Mouse (Mus musculus): ENCODE results near the gene Casp8. TPM values are rescaled to one million over a fixed set of nuclear protein-coding genes. Genes with fewer than 3 reads are reported as not detected.
"Not testable (repeated sequence)": the region's sequence is repeated elsewhere in the genome, so short reads cannot be mapped to it uniquely, and the experiment has no call there.

Gene Casp8
- polyA plus RNA-seq (2015; fragmentation: Nextera tagmentation; extraction: Ambion mirVana), result 18.4 and 18.7 TPM in 2 replicates

DNA sequence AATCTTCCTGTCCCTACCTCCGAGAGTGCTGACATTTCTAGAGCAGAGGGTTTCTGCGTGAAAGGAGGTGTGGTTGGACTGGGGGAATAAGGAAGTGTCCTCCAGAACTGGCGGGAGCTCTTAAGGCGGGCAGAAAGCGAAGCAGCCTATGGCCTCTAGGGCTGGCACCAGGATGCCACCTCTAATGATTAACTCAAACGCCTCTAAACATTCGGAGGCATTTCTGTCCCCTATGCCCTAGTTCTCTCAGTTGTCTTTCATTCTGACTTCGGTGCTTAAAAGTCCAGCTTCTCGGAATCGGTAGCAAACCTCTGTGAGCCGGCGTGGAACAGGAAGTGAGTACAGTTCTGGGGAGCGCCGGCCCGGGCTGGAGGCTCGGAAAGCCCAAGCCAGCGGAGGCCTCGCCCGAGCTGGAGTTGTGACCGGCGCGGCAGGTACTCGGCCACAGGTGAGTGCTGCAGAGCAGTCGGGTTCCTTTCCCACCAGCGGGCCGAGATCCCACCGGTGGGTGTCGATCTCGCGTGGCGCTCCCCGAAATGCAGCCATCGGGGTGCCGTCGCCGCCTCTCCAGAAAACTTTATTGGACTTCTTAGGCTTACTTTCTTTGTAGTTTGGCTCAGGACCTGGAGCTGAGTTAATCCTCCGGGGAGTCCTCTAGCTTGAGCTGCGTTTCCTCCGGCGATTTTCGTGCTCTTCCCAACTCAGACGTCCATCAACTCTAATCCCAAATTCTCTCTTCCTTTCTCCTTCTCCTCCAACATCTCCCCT lies at the start of gene Casp8:
Casp8 (plus strand) TSS at position 84 of the 768 bp plus-strand sequence.
- under 1% methylated on average over 42 of the region's 42 CpGs for WGBS
- Histone ChIP-seq H3K27me3 (replicated peaks) (no peaks in the 10 kb centered on the region), H3K9me3 (no peaks in the 10 kb centered on the region), H3K4me1 (peaks cover 10% of the 10 kb centered on the region), H3K4me3 (peak within 1 kb of the TSS; percentile 84), H3K27ac (replicated peaks) (peak within 1 kb of the TSS; percentile 75), H3K4me2 (peak within 1 kb of the TSS; percentile 88), H3K36me3 (peaks cover 8% of the 10 kb centered on the region), H3K9ac (peak within 1 kb of the TSS; percentile 93)
- peak; percentile 42; the same call in 1 of the 2 replicates for ATAC-seq (ENCODE audit: extremely low read depth, insufficient number of reproducible peaks, low FRiP score, low TSS enrichment)

DNA sequence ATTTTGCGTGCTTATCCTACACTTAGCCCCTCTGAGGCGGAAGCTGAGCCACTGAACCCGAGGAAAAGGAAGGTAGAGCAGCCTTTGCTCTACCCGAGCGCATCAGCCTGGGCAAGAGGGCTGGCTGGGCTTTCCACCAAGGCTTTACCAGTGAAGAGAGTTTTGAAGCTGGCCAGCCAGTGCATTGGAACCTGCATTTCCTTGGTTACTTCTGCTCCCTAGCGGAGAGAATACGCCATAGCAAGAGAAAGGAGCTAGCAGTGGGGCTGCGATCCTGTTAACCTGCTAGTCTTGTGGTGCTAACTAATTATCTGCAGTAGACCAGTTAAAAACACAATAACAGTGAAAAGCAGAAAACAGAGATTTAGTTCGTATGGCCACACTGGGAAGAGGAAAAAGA lies 48.3 kb upstream of the Casp8 start:
- peaks cover 75% of the 10 kb centered on the region for H3K36me3 ChIP-seq
- 65% methylated on average over 9 of the region's 9 CpGs for WGBS
- no peak for ATAC-seq (ENCODE audit: extremely low read depth, insufficient number of reproducible peaks, low FRiP score, low TSS enrichment)
- no peaks in the 10 kb centered on the region for H3K9me3 ChIP-seq
- H3K27me3 ChIP-seq (replicated peaks), result no peaks in the 10 kb centered on the region
- 0 out of 2 replicates have a peak, but pooled peaks cover 5% of the 10 kb centered on the region for H3K4me1 ChIP-seq
- H3K27ac ChIP-seq (replicated peaks), result no peak overlapping the region
- no peak overlapping the region for H3K4me2 ChIP-seq
- no peak overlapping the region for H3K9ac ChIP-seq
- no peak overlapping the region for H3K4me3 ChIP-seq

DNA sequence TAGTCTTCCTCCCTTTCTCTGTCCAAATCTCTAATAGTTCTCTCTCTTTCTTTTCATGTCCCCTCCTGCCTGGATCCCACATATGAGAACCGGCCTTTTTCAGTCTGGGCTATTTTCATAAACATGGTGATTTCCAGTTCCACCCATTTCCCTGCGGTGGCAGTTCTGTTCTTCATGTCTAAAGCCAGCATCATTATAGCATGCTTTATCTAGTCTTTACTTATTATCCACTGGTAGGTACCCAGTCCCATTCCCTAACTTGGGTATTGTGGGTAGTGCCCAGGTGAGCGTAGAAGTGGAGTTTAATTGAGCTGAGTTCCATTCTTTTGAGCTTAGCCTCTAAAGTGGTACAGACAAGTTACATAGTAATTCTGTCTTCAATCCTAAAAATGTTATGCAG lies 35.7 kb upstream of the Casp8 start:
- ATAC-seq (ENCODE audit: extremely low read depth, insufficient number of reproducible peaks, low FRiP score, low TSS enrichment), result no peak
- WGBS, result 92% methylated on average over 3 of the region's 3 CpGs
- Histone ChIP-seq H3K4me3 (no peak overlapping the region), H3K27me3 (replicated peaks) (no peaks in the 10 kb centered on the region), H3K36me3 (peaks cover 46% of the 10 kb centered on the region), H3K9me3 (no peaks in the 10 kb centered on the region), H3K4me2 (no peak overlapping the region), H3K27ac (replicated peaks) (no peak overlapping the region), H3K9ac (no peak overlapping the region), H3K4me1 (no peaks in the 10 kb centered on the region)

DNA sequence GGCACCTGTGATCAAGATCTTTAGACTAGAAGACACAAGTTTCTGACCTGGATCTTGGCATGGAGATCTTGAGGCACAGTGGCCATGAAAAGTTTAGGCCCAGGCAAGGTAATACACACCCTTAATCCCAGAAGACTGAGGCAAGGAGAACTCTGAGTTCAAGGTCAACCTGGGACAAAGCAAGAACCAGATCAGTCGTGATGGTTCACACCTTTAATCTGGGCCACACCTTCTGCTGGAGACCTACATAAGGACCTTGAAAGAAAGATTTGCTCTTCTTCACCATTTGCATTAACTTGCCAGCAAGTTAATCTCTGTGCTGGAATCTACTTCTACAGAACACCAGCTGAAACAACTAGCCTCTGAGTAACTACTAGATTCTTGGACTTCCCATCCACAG lies 34.6 kb upstream of the Casp8 start:
- no peak for ATAC-seq (ENCODE audit: extremely low read depth, insufficient number of reproducible peaks, low FRiP score, low TSS enrichment)
- H3K4me2 ChIP-seq, result no peak overlapping the region

DNA sequence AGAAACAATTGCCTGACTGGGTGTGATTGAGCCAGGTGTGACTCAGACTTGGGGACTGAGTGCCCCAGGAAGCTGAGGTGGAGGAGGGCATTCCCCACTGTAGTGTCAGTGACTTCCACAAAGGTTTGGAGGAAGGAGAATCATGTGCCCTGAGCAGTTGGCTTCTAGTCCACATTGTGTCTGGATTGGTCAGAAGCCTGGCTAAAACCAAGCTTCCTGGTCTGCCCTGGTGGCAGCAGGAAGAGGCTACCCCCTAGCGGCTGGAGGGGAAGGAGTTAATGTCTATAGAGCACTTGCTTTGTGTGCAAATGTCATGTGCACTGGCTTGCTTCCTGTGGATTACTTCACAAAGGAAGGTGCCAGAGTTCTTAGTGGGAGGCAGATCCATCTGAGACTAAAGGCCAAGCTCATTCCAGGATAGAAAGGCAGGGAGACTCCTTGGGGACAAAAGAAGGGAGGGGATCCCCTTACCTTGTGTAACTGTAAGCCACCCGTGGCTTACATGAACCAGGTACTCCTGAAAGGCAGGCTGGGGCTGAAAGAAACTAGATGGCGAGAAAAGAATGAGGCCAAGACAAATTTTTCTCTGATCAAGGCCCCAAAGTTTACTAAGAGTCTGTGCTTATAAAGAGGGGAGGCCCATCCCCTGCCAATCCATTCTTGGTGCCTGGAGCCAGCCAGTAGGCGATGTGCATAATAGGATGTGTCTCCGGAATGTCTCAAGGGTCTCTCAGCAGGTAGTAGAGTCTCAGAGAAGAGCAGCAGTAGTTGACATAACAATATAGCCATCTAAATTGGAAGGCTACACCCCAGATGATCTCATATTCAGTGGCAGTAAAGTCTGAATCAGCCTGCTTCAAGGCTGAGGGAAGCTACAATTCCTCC lies 33.5 kb upstream of the Casp8 start:
- not testable (repeated sequence) for H3K4me2 ChIP-seq; H3K27me3 ChIP-seq (replicated peaks); H3K4me1 ChIP-seq; H3K4me3 ChIP-seq; H3K9ac ChIP-seq; H3K27ac ChIP-seq (replicated peaks); H3K9me3 ChIP-seq; ATAC-seq (ENCODE audit: extremely low read depth, insufficient number of reproducible peaks, low FRiP score, low TSS enrichment)
- peaks cover 28% of the 10 kb centered on the region for H3K36me3 ChIP-seq
- WGBS, result 80% methylated on average over 5 of the region's 5 CpGs

More for the DNA sequence above, 34.6 kb upstream of the Casp8 start:
- Histone ChIP-seq H3K9me3 (no peaks in the 10 kb centered on the region), H3K4me3 (no peak overlapping the region), H3K27ac (replicated peaks) (no peak overlapping the region), H3K36me3 (peaks cover 35% of the 10 kb centered on the region), H3K27me3 (replicated peaks) (no peaks in the 10 kb centered on the region), H3K9ac (no peak overlapping the region), H3K4me1 (no peaks in the 10 kb centered on the region)
- 75% methylated on average over 1 of the region's 1 CpGs for WGBS

DNA sequence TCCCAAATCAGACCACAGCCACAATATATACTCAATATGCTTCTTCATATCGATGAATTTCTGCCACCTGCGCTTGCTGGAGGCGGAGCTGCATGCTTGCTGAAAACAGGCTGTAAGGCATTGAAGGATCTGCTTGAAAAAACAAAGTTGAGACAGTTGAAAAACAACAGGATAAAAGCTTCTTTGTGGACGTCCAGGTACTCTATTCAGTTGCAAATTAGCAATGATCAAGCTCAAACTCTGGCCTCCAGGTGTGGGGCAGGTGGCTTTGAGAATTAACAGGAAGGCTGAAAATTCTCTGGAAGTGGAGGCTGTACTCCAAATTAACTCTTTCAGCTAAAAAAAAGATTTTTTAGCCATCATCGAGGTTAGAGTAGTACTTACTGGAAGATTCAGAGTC lies 32.6 kb upstream of the Casp8 start:
- Histone ChIP-seq H3K4me2 (no peak overlapping the region), H3K4me1 (no peaks in the 10 kb centered on the region), H3K4me3 (no peak overlapping the region), H3K9ac (no peak overlapping the region), H3K36me3 (peaks cover 25% of the 10 kb centered on the region), H3K27ac (replicated peaks) (no peak overlapping the region), H3K27me3 (replicated peaks) (no peaks in the 10 kb centered on the region), H3K9me3 (no peaks in the 10 kb centered on the region)
- no peak for ATAC-seq (ENCODE audit: extremely low read depth, insufficient number of reproducible peaks, low FRiP score, low TSS enrichment)
- 72% methylated on average over 5 of the region's 5 CpGs for WGBS

DNA sequence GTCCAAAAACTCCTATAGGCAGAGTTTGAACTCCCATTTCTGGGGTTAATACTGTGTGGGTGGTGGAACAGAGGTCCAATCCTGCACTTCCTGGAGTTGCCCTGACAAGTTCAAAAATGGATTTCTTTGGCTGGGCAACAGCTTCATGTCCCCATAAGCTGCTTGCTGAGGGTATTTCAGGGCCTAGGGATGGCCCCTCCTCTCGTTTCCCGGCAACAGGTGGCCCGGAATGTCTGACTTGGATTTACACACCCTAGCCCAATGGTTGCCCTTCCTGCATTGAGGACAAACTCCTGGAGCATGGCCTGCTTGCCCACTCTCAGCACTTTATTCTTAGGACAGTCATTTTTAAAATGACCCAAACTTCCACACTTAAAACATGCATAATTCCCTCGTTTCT lies 28.7 kb upstream of the Casp8 start:
- not testable (repeated sequence) for ATAC-seq (ENCODE audit: extremely low read depth, insufficient number of reproducible peaks, low FRiP score, low TSS enrichment); H3K4me3 ChIP-seq; H3K27ac ChIP-seq (replicated peaks); H3K36me3 ChIP-seq; H3K27me3 ChIP-seq (replicated peaks); H3K9ac ChIP-seq; H3K9me3 ChIP-seq; H3K4me1 ChIP-seq
- WGBS, result 81% methylated on average over 4 of the region's 4 CpGs
- H3K4me2 ChIP-seq, result peak overlapping the region; percentile 34; the same call in 1 of the 2 replicates

DNA sequence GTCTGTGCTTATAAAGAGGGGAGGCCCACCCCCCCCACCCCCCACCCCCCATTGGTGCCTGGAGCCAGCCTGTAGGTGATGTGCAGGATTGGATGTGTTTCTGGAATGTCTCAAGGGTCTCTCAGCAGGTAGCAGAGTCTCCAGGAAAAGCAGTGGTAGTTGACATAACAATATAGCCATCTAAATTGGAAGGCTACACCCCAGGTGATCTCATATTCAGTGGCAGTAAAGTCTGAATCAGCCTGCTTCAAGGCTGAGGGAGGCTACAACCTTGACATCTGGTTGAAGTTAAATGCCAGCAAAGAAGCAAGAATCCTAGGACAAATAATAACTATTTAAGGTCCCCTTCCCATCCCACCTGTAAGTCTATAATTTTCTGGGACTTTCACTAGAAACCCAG lies 26.0 kb upstream of the Casp8 start:
- no peak overlapping the region for H3K4me2 ChIP-seq
- H3K4me3 ChIP-seq, result no peak overlapping the region
- no peaks in the 10 kb centered on the region for H3K9me3 ChIP-seq
- no peak for ATAC-seq (ENCODE audit: extremely low read depth, insufficient number of reproducible peaks, low FRiP score, low TSS enrichment)
- no peak overlapping the region for H3K9ac ChIP-seq
- no peaks in the 10 kb centered on the region for H3K36me3 ChIP-seq
- H3K27me3 ChIP-seq (replicated peaks), result no peaks in the 10 kb centered on the region
- H3K4me1 ChIP-seq, result no peaks in the 10 kb centered on the region
- H3K27ac ChIP-seq (replicated peaks), result no peak overlapping the region

DNA sequence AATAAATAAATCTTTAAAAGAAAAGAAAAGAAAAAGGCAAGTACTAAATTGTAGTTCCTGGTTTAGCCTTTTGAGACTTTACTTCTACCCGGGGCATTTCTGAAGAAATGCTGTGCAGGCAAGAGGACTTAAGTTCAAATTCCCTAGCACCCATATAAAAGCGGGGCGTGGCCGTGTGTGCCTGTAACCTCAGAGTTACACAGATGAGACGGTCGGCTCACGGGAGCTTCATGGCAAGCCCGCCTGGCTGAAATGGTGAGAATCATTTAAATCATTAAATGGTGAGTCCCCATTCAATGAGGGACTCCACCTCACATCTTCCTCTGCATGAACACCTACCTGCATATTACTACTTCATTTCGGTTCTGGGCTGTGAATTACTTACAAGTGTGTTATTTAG lies 25.5 kb upstream of the Casp8 start:
- Histone ChIP-seq H3K4me3 (no peak overlapping the region), H3K27ac (replicated peaks) (no peak overlapping the region), H3K4me1 (no peaks in the 10 kb centered on the region), H3K9ac (no peak overlapping the region), H3K27me3 (replicated peaks) (no peaks in the 10 kb centered on the region), H3K36me3 (no peaks in the 10 kb centered on the region), H3K9me3 (no peaks in the 10 kb centered on the region), H3K4me2 (no peak overlapping the region)
- ATAC-seq (ENCODE audit: extremely low read depth, insufficient number of reproducible peaks, low FRiP score, low TSS enrichment), result no peak
- WGBS, result 51% methylated on average over 9 of the region's 9 CpGs

DNA sequence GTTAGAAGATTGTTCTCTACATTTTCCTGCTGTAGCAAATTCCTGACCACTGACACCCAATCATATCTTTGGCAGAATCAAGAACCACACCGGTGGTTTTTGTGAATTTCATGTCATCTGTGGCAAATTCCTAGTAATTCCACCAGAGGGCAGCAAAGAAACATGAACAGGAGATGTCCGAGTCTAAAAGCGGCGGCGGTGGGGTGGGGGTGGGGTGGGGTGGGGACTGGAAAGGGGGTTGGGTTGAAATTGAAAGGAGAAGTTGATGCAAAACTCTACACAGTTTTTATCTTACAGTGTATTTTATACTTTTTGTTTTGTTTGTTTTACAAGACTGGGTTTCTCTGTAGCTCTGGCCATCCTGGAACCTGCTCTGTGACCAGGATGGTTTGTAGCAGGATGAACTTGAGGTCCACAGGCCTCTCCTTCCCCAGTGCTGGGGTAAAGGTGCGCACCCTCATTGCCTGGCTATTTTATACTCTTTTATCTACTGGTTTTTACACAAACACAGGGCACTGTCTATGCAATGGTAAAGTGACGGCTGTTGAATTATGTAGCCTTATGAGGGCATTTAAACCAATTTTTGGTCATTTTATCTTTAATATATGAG lies 25.0 kb upstream of the Casp8 start:
- no peaks in the 10 kb centered on the region for H3K36me3 ChIP-seq
- H3K9me3 ChIP-seq, result no peaks in the 10 kb centered on the region
- 25% methylated on average over 7 of the region's 7 CpGs for WGBS
- H3K4me3 ChIP-seq, result no peak overlapping the region
- no peaks in the 10 kb centered on the region for H3K27me3 ChIP-seq (replicated peaks)
- no peaks in the 10 kb centered on the region for H3K4me1 ChIP-seq
- no peak overlapping the region for H3K4me2 ChIP-seq
- ATAC-seq (ENCODE audit: extremely low read depth, insufficient number of reproducible peaks, low FRiP score, low TSS enrichment), result no peak
- H3K9ac ChIP-seq, result no peak overlapping the region
- no peak overlapping the region for H3K27ac ChIP-seq (replicated peaks)

DNA sequence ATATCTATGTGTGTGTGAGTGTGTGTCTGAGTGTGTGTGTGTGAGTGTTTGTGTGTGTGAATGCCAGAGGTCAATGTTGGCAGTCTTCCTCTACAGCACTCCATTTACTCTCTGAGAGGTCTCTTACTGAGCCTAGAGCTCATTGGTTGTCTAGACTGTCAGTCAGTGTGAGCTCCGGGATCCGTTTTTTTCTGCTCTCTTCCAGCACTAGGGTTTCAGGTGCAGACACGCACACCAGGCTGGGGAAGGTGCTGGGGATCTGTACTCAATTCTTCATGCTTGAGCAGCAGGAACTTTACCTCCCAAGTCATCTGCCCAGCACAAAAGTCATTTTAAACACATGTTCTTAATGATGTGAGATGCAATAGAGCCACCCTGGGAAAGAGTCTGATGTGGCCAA lies 23.1 kb upstream of the Casp8 start:
- Histone ChIP-seq H3K9me3 (0 out of 2 replicates have a peak, but pooled peaks cover 2% of the 10 kb centered on the region), H3K27me3 (replicated peaks) (no peaks in the 10 kb centered on the region), H3K4me3 (no peak overlapping the region), H3K36me3 (no peaks in the 10 kb centered on the region), H3K27ac (replicated peaks) (no peak overlapping the region), H3K4me2 (no peak overlapping the region), H3K9ac (no peak overlapping the region), H3K4me1 (no peaks in the 10 kb centered on the region)
- WGBS, result 70% methylated on average over 3 of the region's 3 CpGs
- no peak for ATAC-seq (ENCODE audit: extremely low read depth, insufficient number of reproducible peaks, low FRiP score, low TSS enrichment)
